Mouse (Mus musculus) embryonic facial prominence, embryonic 12.5 days (tissue): ENCODE measurements at regions not wholly inside any gene's neighbourhood (a gene's known extent, or its start where the extent isn't known, plus 50 kb on each side); places are given as distances from the start of the nearest gene placed in this dataset.

Experiments used
- ATAC-seq: fragments of 200-750 bp; cut with Nextera tagmentation; 2 replicates; pipeline ENCODE4 v1.8.0; 2017; ENCODE audit not compliant: insufficient number of reproducible peaks, insufficient read depth, low FRiP score, low TSS enrichment
- H3K27ac ChIP-seq: fragments of 300-500 bp; sonication (generic); 2 replicates; pipeline ENCODE4 v1.5.1; 2016; ENCODE audit warnings: mild to moderate bottlenecking
- H3K27me3 ChIP-seq: fragments of 300-500 bp; sonication (generic); 2 replicates; pipeline ENCODE4 v1.6.1; 2016; ENCODE audit warnings: mild to moderate bottlenecking, moderate library complexity
- H3K36me3 ChIP-seq: fragments of 300-500 bp; sonication (generic); 2 replicates; pipeline ENCODE4 v1.6.1; 2016; ENCODE audit warnings: mild to moderate bottlenecking
- H3K4me1 ChIP-seq: fragments of 300-500 bp; sonication (generic); 2 replicates; pipeline ENCODE4 v1.6.1; 2016
- H3K4me2 ChIP-seq: fragments of 300-500 bp; sonication (generic); replicated peaks from 2 replicates; pipeline ENCODE4 v1.6.1; 2016; ENCODE audit warnings: mild to moderate bottlenecking, moderate library complexity
- H3K4me3 ChIP-seq: fragments of 300-500 bp; sonication (generic); 2 replicates; pipeline ENCODE4 v1.5.1; 2016; ENCODE audit warnings: mild to moderate bottlenecking
- H3K9ac ChIP-seq: fragments of 300-500 bp; sonication (generic); 2 replicates; pipeline ENCODE4 v1.6.1; 2016; ENCODE audit warnings: mild to moderate bottlenecking, moderate library complexity
- H3K9me3 ChIP-seq: fragments of 300-500 bp; sonication (generic); 2 replicates; pipeline ENCODE4 v1.6.1; 2016; ENCODE audit warnings: mild to moderate bottlenecking, moderate library complexity
- WGBS: fragments of 180-500 bp; shearing (Covaris S2); methylation state at CpG from one replicate; pipeline ENCODE4 v1.1.7; 2016; 5-methylcytosine and 5-hydroxymethylcytosine counted together

GRCm38 (mm10) chr4:105914996-105915395 is 125.3 kb downstream of the Gm12728 start:
- Histone ChIP-seq H3K36me3 (no peaks in the 10 kb centered on the region), H3K9ac (no peak overlapping the region), H3K9me3 (no peaks in the 10 kb centered on the region), H3K4me1 (peaks cover 10% of the 10 kb centered on the region; the same call in 1 of the 2 replicates), H3K4me3 (no peak overlapping the region), H3K27ac (no peak overlapping the region), H3K27me3 (no peaks in the 10 kb centered on the region), H3K4me2 (no peak overlapping the region)
- no peak for ATAC-seq
- 40% methylated on average over 6 of the region's 6 CpGs for WGBS

GRCm38 (mm10) chr4:105916229-105916628 is 126.6 kb downstream of the Gm12728 start:
- WGBS, result 90% methylated on average over 9 of the region's 9 CpGs
- H3K27ac ChIP-seq, result no peak overlapping the region
- no peaks in the 10 kb centered on the region for H3K27me3 ChIP-seq
- no peaks in the 10 kb centered on the region for H3K36me3 ChIP-seq
- no peaks in the 10 kb centered on the region for H3K9me3 ChIP-seq
- no peak overlapping the region for H3K4me2 ChIP-seq
- no peak for ATAC-seq
- no peak overlapping the region for H3K4me3 ChIP-seq
- peaks cover 10% of the 10 kb centered on the region; the same call in 1 of the 2 replicates for H3K4me1 ChIP-seq
- H3K9ac ChIP-seq, result no peak overlapping the region

- 65% methylated on average over 6 of the region's 6 CpGs for WGBS
- no peaks in the 10 kb centered on the region for H3K27me3 ChIP-seq
- no peaks in the 10 kb centered on the region for H3K36me3 ChIP-seq
- no peaks in the 10 kb centered on the region for H3K4me1 ChIP-seq
- no peaks in the 10 kb centered on the region for H3K9me3 ChIP-seq
- H3K9ac ChIP-seq, result no peak overlapping the region
- no peak overlapping the region for H3K4me3 ChIP-seq
- no peak overlapping the region for H3K4me2 ChIP-seq
- no peak overlapping the region for H3K27ac ChIP-seq
- no peak for ATAC-seq
These were observed 135.2 kb downstream of the Gm12728 start for GRCm38 (mm10) chr4:105924781-105925382.

GRCm38 (mm10) chr4:105925506-105925905 is 135.8 kb downstream of the Gm12728 start:
- no peak overlapping the region for H3K4me3 ChIP-seq
- H3K27ac ChIP-seq, result no peak overlapping the region
- H3K27me3 ChIP-seq, result no peaks in the 10 kb centered on the region
- no peak overlapping the region for H3K4me2 ChIP-seq
- no peak overlapping the region for H3K9ac ChIP-seq
- 88% methylated on average over 2 of the region's 2 CpGs for WGBS
- H3K36me3 ChIP-seq, result no peaks in the 10 kb centered on the region
- no peaks in the 10 kb centered on the region for H3K4me1 ChIP-seq
- no peaks in the 10 kb centered on the region for H3K9me3 ChIP-seq
- no peak for ATAC-seq

GRCm38 (mm10) chr4:105929658-105930057 is 140.0 kb downstream of the Gm12728 start:
- no peak for ATAC-seq
- no peak overlapping the region for H3K27ac ChIP-seq
- no peak overlapping the region for H3K4me2 ChIP-seq
- H3K4me1 ChIP-seq, result no peaks in the 10 kb centered on the region
- H3K9ac ChIP-seq, result no peak overlapping the region
- H3K9me3 ChIP-seq, result no peaks in the 10 kb centered on the region
- H3K4me3 ChIP-seq, result no peak overlapping the region
- WGBS, result 91% methylated on average over 10 of the region's 10 CpGs
- no peaks in the 10 kb centered on the region for H3K27me3 ChIP-seq
- no peaks in the 10 kb centered on the region for H3K36me3 ChIP-seq

- Histone ChIP-seq H3K9me3 (no peaks in the 10 kb centered on the region), H3K4me2 (no peak overlapping the region), H3K4me1 (peaks cover 5% of the 10 kb centered on the region), H3K9ac (no peak overlapping the region), H3K27ac (no peak overlapping the region), H3K36me3 (no peaks in the 10 kb centered on the region), H3K27me3 (no peaks in the 10 kb centered on the region), H3K4me3 (no peak overlapping the region)
- 47% methylated on average over 4 of the region's 4 CpGs for WGBS
- no peak for ATAC-seq
These were observed 145.3 kb downstream of the Gm12728 start for GRCm38 (mm10) chr4:105934971-105935370.

- Histone ChIP-seq H3K4me2 (no peak overlapping the region), H3K27me3 (no peaks in the 10 kb centered on the region), H3K9ac (no peak overlapping the region), H3K4me1 (peaks cover 5% of the 10 kb centered on the region), H3K36me3 (no peaks in the 10 kb centered on the region), H3K27ac (no peak overlapping the region), H3K9me3 (no peaks in the 10 kb centered on the region), H3K4me3 (no peak overlapping the region)
- ATAC-seq, result no peak
- 86% methylated on average over 7 of the region's 7 CpGs for WGBS
These were observed 147.3 kb downstream of the Gm12728 start for GRCm38 (mm10) chr4:105936755-105937514.

GRCm38 (mm10) chr4:105937587-105937986 is 147.9 kb downstream of the Gm12728 start:
- 80% methylated on average over 6 of the region's 6 CpGs for WGBS
- Histone ChIP-seq H3K4me3 (no peak overlapping the region), H3K9me3 (no peaks in the 10 kb centered on the region), H3K27me3 (no peaks in the 10 kb centered on the region), H3K27ac (no peak overlapping the region), H3K36me3 (no peaks in the 10 kb centered on the region), H3K9ac (no peak overlapping the region), H3K4me2 (no peak overlapping the region), H3K4me1 (peaks cover 5% of the 10 kb centered on the region)
- no peak for ATAC-seq

- Histone ChIP-seq H3K36me3 (no peaks in the 10 kb centered on the region), H3K9ac (no peak overlapping the region), H3K4me3 (no peak overlapping the region), H3K4me2 (no peak overlapping the region), H3K27me3 (no peaks in the 10 kb centered on the region), H3K27ac (no peak overlapping the region), H3K9me3 (no peaks in the 10 kb centered on the region), H3K4me1 (peaks cover 6% of the 10 kb centered on the region)
- ATAC-seq, result no peak
- 76% methylated on average over 11 of the region's 11 CpGs for WGBS
These were observed 149.2 kb downstream of the Gm12728 start for GRCm38 (mm10) chr4:105938886-105939285.

- H3K4me2 ChIP-seq, result no peak overlapping the region
- no peaks in the 10 kb centered on the region for H3K36me3 ChIP-seq
- no peak overlapping the region for H3K4me3 ChIP-seq
- peaks cover 15% of the 10 kb centered on the region for H3K4me1 ChIP-seq
- 39% methylated on average over 11 of the region's 11 CpGs for whole genome bisulfite sequencing
- H3K27me3 ChIP-seq, result no peaks in the 10 kb centered on the region
- H3K9ac ChIP-seq, result no peak overlapping the region
- H3K27ac ChIP-seq, result peak overlapping the region; percentile 43; the same call in 1 of the 2 replicates
- no peak for ATAC-seq
- no peaks in the 10 kb centered on the region for H3K9me3 ChIP-seq
These were observed 150.0 kb downstream of the Gm12728 start for GRCm38 (mm10) chr4:105939636-105940199.

- Histone ChIP-seq H3K9ac (no peak overlapping the region), H3K9me3 (no peaks in the 10 kb centered on the region), H3K27me3 (no peaks in the 10 kb centered on the region), H3K36me3 (no peaks in the 10 kb centered on the region), H3K4me2 (no peak overlapping the region), H3K27ac (0 out of 2 replicates have a peak overlapping the region, but pooled peaks have one; percentile 30), H3K4me1 (peaks cover 16% of the 10 kb centered on the region), H3K4me3 (no peak overlapping the region)
- no peak for ATAC-seq
- WGBS, result 86% methylated on average over 7 of the region's 7 CpGs
These were observed 151.2 kb downstream of the Gm12728 start for GRCm38 (mm10) chr4:105940891-105941290.

- no peak for ATAC-seq
- peaks cover 16% of the 10 kb centered on the region for H3K4me1 ChIP-seq
- H3K27ac ChIP-seq, result no peak overlapping the region
These were observed 152.1 kb downstream of the Gm12728 start for GRCm38 (mm10) chr4:105941785-105942184.

More at GRCm38 (mm10) chr4:105941785-105942184, 152.1 kb downstream of the Gm12728 start:
- H3K4me3 ChIP-seq, result no peak overlapping the region
- no peaks in the 10 kb centered on the region for H3K36me3 ChIP-seq
- 35% methylated on average over 7 of the region's 7 CpGs for WGBS
- no peak overlapping the region for H3K4me2 ChIP-seq
- H3K27me3 ChIP-seq, result no peaks in the 10 kb centered on the region
- H3K9me3 ChIP-seq, result no peaks in the 10 kb centered on the region
- H3K9ac ChIP-seq, result no peak overlapping the region
